Mouse (Mus musculus) spleen, adult 2 months (tissue): ENCODE results near the gene Pxdn.

ENCODE experiments used
- CTCF ChIP-seq: fragments of 200-500 bp; IDR thresholded peaks from 2 replicates; pipeline ENCODE4 v1.5.1; 2011; ENCODE audit warnings: mild to moderate bottlenecking, inconsistent platforms; ENCODE audit not compliant: insufficient read depth, insufficient read length, insufficient replicate concordance; ENCODE audit errors: extremely low read depth
- POLR2A ChIP-seq: fragments of 200-500 bp; IDR thresholded peaks from 2 replicates; pipeline ENCODE4 v1.6.1; 2011; ENCODE audit warnings: low read depth, low read length, inconsistent platforms

DNA sequence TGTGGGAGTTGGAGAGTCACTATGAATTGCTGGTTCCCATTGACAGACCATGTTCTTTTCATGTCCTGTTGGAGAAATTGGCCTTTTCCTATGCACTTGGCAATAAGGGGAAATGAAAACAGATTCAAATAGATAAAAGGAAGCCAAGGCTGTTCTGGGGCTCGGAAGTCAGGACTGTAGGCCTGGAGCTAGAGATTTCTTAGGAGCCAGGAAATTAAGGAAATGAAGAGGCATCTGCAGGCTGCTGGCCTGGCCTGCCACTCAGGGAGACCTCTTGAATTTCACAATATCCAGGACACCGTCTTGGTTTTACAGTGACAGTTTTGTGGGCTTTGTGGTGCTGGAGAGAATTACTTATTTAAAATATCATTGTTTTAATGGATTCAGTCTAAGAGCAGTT lies 5.0 kb downstream of the Pxdn start:
- TF ChIP-seq CTCF = no peak
- TF ChIP-seq POLR2A = no peak
